Mouse (Mus musculus) bone marrow macrophage, adult 2 months (primary cell): ENCODE data around the gene AC129217.1.

Source experiments
- CTCF ChIP-seq: IDR thresholded peaks from 2 replicates; pipeline ENCODE4 v1.5.1; 2012; ENCODE audit warnings: low read depth, mild to moderate bottlenecking, low read length, moderate library complexity
- POLR2A ChIP-seq: IDR thresholded peaks from 2 replicates; pipeline ENCODE4 v1.6.1; 2012; ENCODE audit warnings: mild to moderate bottlenecking, low read depth, low read length, borderline replicate concordance

GRCm38 (mm10) chr19:8842961-8843360 is 13.4 kb downstream of the AC129217.1 start:
- TF ChIP-seq CTCF (no peak), POLR2A (no peak)
